Mouse (Mus musculus) stomach, postnatal 0 days (tissue): ENCODE measurements at regions not wholly inside any gene's neighbourhood (a gene's known extent, or its start where the extent isn't known, plus 50 kb on each side); places are given as distances from the start of the nearest gene placed in this dataset.
A peak's percentile ranks its signal among the peaks of the same experiment; 100 is the strongest.
"Not testable (repeated sequence)": the region's sequence is repeated elsewhere in the genome, so short reads cannot be mapped to it uniquely, and the experiment has no call there.

ENCODE experiments used
- ATAC-seq: fragments of 200-750 bp; cut with Nextera tagmentation; 2 replicates; pipeline ENCODE4 v1.8.0; 2017; ENCODE audit not compliant: low FRiP score, low TSS enrichment
- DNase-seq: peaks from one replicate; pipeline ENCODE4 v3.0.0-alpha.2; 2016; ENCODE audit warnings: low spot score
- H3K27ac ChIP-seq: fragments of 300-500 bp; sonication (generic); replicated peaks from 2 replicates; pipeline ENCODE4 v1.5.1; 2014; ENCODE audit warnings: mild to moderate bottlenecking, control low read depth
- H3K27me3 ChIP-seq: fragments of 300-500 bp; sonication (generic); 2 replicates; pipeline ENCODE4 v1.6.1; 2014; ENCODE audit warnings: low read length; ENCODE audit not compliant: control insufficient read depth, insufficient read depth
- H3K36me3 ChIP-seq: fragments of 300-500 bp; sonication (generic); 2 replicates; pipeline ENCODE4 v1.6.1; 2014; ENCODE audit warnings: low read length, mixed read lengths; ENCODE audit not compliant: control insufficient read depth, insufficient read depth
- H3K4me1 ChIP-seq: fragments of 300-500 bp; sonication (generic); replicated peaks from 2 replicates; pipeline ENCODE4 v1.6.1; 2014; ENCODE audit warnings: antibody characterized with exemption; ENCODE audit not compliant: control insufficient read depth, insufficient read depth
- H3K4me2 ChIP-seq: fragments of 300-500 bp; sonication (generic); replicated peaks from 2 replicates; pipeline ENCODE4 v1.6.1; 2014; ENCODE audit warnings: low read depth, mild to moderate bottlenecking, control low read depth, moderate library complexity
- H3K4me3 ChIP-seq: fragments of 300-500 bp; sonication (generic); 2 replicates; pipeline ENCODE4 v1.5.1; 2014; ENCODE audit warnings: low read depth, low read length, control low read depth
- H3K9ac ChIP-seq: fragments of 300-500 bp; sonication (generic); 2 replicates; pipeline ENCODE4 v1.6.1; 2014; ENCODE audit warnings: mild to moderate bottlenecking, low read length, control low read depth, mixed read lengths
- H3K9me3 ChIP-seq: fragments of 300-500 bp; sonication (generic); 2 replicates; pipeline ENCODE4 v1.6.1; 2016; ENCODE audit warnings: low read length; ENCODE audit not compliant: control insufficient read depth
- CTCF ChIP-seq: IDR thresholded peaks from 2 replicates; pipeline ENCODE4 v1.5.1; 2016; ENCODE audit warnings: antibody characterized with exemption, low read depth, mild to moderate bottlenecking, moderate library complexity
- EP300 ChIP-seq: optimal IDR thresholded peaks from 2 replicates; pipeline ENCODE3; 2016; ENCODE audit warnings: antibody characterized with exemption
- WGBS: fragments of 180-500 bp; shearing (Covaris S2); extraction: QIAGEN DNeasy Blood & Tissue Kit; methylation state at CpG from one replicate; pipeline ENCODE4 v1.1.7; 2014; 5-methylcytosine and 5-hydroxymethylcytosine counted together

DNA sequence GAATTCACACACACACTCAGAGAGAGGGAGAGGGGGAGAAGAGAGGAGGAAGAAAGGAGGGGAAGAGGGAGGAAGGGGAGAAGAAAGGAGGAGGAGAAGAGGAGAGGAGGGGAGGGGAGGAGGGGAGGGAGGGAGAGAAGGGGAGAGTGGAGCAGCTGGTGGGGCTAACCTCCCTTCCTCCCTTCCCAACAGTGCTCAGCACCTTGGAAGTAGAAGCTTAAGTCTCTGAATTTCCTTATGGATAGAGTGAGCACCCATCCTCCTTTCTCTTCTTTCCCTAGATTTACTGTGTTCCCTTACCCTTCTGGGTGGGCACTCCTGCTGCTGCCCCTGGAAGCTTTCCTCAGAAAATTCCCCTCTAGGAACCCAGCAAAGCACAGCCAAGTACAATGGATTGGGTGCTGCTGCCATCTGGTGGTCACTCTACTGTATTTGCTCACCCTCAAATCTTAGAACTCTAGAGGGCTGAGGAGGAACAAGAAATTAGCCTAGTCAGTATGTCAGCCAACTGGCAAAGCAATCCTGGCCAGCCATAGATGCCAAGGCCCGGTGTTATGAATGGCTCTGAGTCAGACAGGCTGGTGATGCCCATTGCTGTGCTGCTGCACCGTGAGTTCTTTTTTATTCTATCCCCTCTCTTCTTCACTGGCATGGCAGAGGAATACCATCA lies 119.9 kb downstream of the Zxdb start:
- H3K27me3 ChIP-seq, H3K9ac ChIP-seq, H3K4me3 ChIP-seq, H3K36me3 ChIP-seq, DNase-seq, H3K9me3 ChIP-seq, H3K4me2 ChIP-seq, H3K27ac ChIP-seq, H3K4me1 ChIP-seq: not testable (repeated sequence)
- peak; percentile 35; the same call in 1 of the 2 replicates for TF ChIP-seq CTCF
- 25% methylated on average over 2 of the region's 2 CpGs for WGBS
- ATAC-seq, result peak; percentile 40; the same call in 1 of the 2 replicates

DNA sequence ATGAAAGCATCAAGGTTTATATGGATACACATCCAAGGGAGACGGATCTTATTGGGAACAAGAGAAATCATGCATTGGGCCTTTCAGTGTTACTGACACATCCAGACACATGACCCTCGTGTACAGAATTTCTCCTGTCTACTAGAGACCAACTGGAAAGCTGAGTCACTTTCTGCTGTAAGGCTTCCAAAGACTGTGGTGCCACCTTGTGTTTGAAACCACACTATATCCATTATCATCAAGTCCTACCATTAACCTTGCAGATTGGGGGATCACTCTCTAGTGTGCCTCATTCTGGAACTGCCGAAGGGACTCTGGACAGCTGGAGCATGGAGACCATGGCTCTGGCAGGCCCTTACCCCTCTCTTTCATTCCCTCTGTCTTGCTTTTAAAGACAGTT lies 125.2 kb downstream of the Zxdb start:
- H3K36me3 ChIP-seq, H3K4me2 ChIP-seq, ATAC-seq, H3K9ac ChIP-seq, H3K27ac ChIP-seq, DNase-seq, H3K9me3 ChIP-seq, H3K4me1 ChIP-seq, H3K4me3 ChIP-seq, H3K27me3 ChIP-seq: not testable (repeated sequence)
- 50% methylated on average over 1 of the region's 3 CpGs for WGBS

DNA sequence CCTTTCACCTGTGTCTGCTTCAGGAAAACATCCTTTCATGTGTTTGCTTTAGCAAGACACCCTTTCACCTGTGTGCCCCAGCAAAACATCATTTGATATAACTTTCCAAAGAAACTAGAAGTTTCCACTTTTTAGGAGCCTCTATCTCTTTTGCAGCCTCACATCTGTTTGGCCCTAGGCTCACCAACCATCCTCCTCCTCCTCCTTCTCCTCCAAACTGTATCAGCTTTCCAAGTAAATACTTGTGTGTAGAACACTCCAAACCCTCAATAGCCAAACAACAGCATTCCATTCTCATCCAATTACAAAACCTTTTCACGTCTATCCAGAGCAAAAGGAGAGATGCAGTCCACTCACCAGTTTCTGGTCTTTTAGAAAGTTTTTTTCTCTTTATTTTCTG lies 133.1 kb downstream of the Zxdb start:
- DNase-seq, result no peak

DNA sequence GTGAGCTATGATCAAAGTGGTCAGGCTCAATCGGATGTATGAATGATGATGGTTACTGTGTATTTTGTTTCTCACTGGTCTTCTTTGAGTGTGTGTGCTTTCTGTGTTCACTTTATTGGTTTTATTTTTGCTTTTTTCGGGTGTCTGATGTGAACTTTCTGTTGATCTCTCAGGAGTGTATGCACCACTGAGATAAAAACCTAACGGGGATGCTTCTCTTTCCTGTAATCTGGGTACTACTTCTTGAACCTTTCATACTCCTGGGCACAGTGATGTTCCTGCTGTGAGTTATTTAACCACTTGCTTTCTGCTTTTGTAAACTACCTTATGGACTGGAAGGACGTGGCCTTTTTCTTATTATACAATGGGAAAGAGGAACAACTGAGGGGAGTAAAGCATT lies 133.6 kb downstream of the Zxdb start:
- DNase-seq (no peak), ATAC-seq (no peak)
- TF ChIP-seq CTCF (no peak), EP300 (no peak)
- H3K27ac ChIP-seq, result no peak overlapping the region
- no peak overlapping the region for H3K4me3 ChIP-seq
- no peaks in the 10 kb centered on the region for H3K36me3 ChIP-seq
- no peaks in the 10 kb centered on the region for H3K27me3 ChIP-seq
- H3K4me2 ChIP-seq, result no peak overlapping the region
- no peaks in the 10 kb centered on the region for H3K9me3 ChIP-seq
- 74% methylated on average over 4 of the region's 4 CpGs for WGBS
- no peaks in the 10 kb centered on the region for H3K4me1 ChIP-seq
- no peak overlapping the region for H3K9ac ChIP-seq

More for the DNA sequence above, 133.1 kb downstream of the Zxdb start:
- Histone ChIP-seq H3K4me3 (no peak overlapping the region), H3K9ac (no peak overlapping the region), H3K4me1 (no peaks in the 10 kb centered on the region), H3K36me3 (no peaks in the 10 kb centered on the region), H3K27me3 (no peaks in the 10 kb centered on the region), H3K4me2 (no peak overlapping the region), H3K9me3 (no peaks in the 10 kb centered on the region), H3K27ac (no peak overlapping the region)
- TF ChIP-seq CTCF (no peak), EP300 (no peak)
- 33% methylated on average over 1 of the region's 1 CpGs for WGBS
- ATAC-seq, result no peak

DNA sequence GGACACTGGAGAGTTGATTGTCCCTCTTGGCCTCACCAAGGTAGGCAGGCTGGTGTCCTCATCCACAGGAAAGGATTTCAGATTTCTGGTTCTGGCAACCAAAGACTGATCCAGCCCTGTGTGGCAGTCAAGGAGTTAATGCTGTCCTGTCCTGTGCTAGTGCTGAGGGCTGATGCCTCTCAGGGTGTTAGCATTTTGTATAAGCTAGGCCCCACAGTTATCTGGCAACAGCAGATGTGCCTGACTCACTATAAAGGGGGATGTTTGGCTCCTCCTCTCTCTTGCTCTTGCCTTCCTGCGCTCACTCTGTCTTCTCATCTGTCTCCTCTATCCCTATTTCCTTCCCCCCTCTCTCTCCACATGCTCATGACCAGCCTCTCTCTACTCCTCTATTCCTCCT lies 138.8 kb downstream of the Zxdb start:
- no peak overlapping the region for H3K4me3 ChIP-seq
- 33% methylated on average over 1 of the region's 1 CpGs for WGBS
- TF ChIP-seq EP300, result no peak
- no peak for TF ChIP-seq CTCF
- DNase-seq (no peak), ATAC-seq (no peak)
- H3K4me2 ChIP-seq, result no peak overlapping the region
- no peaks in the 10 kb centered on the region for H3K36me3 ChIP-seq
- no peak overlapping the region for H3K9ac ChIP-seq
- no peaks in the 10 kb centered on the region for H3K4me1 ChIP-seq
- H3K27ac ChIP-seq, result no peak overlapping the region
- no peaks in the 10 kb centered on the region for H3K27me3 ChIP-seq
- no peaks in the 10 kb centered on the region for H3K9me3 ChIP-seq

DNA sequence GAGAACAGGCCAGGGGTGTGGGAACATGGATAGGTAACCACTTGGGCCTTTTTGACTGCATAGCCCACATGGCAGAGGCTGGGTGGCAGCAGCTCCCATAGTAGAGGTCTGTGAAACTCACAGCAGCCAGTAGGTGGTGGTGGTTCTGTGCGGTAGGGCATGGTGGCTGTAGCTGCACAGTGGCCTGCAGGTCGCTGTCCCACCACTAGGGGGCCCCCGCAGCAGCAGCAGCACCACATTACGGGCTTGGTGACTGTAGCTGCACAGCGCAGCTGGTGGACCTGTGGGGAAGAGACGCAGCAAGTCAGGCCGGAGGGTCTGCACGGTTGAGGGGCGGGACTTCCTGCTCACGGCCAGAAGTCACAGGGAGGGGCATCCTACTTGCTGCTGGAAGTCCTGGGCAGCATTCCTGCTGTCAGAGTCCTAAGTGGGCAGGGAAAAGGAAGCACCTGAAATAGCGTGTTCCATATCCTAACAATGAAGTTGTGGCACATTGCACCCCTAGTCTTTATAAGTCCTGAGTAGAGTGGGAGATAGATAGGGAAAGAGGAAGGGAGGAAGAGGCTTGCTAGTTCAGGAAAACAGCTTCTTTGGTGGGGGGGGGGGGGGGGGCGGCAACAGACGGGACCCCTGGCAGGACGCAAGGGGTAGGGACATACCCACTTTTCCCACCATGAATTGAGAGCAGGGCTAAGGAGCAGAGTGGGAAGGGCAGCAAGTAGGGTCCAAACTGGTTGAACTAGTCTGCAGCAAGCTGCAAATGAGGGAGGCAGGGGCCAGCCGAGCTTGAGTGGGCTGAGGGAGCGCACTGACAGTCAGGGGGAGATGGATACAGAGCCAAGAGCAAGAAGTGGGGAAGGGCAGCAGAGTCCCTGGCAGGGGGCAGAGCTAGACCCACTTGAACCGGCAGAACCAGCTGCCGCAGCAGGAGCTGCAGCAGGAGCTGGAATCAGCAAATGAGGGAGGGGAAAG lies 141.4 kb downstream of the Zxdb start:
- DNase-seq (peak; percentile 90), ATAC-seq (peak; percentile 98)
- Histone ChIP-seq H3K27me3 (no peaks in the 10 kb centered on the region), H3K4me3 (peak overlapping the region; percentile 33), H3K9ac (no peak overlapping the region), H3K4me2 (peak overlapping the region; percentile 55), H3K36me3 (no peaks in the 10 kb centered on the region), H3K9me3 (no peaks in the 10 kb centered on the region), H3K27ac (no peak overlapping the region), H3K4me1 (no peaks in the 10 kb centered on the region)
- TF ChIP-seq EP300 (no peak), CTCF (peak; percentile 100)
- 24% methylated on average over 16 of the region's 18 CpGs for WGBS

DNA sequence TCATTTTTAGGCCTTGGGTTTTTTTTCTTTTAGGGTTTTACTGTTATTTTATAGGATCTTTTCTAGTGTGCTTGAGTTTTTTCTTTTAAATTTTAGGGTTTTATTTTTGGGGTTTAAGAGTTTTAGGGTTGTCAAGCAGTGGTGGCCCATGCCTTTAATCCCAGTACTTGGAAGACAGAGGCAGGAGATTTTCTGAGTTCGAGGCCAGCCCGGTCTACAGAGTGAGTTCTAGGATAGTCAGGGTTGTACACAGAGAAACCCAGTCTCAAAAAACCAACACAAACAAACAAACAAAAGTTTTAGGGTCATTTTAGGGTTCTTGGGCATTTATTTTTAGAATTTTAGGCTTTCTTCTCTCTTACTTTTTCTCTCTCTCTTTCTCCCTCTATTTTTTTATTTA lies 142.9 kb downstream of the Spin4 start:
- WGBS, result 94% methylated on average over 2 of the region's 2 CpGs
- not testable (repeated sequence) for ATAC-seq

More for the DNA sequence above, 142.9 kb downstream of the Spin4 start:
- H3K27me3 ChIP-seq, H3K9me3 ChIP-seq, H3K27ac ChIP-seq, H3K4me1 ChIP-seq, H3K36me3 ChIP-seq, H3K9ac ChIP-seq, H3K4me2 ChIP-seq, H3K4me3 ChIP-seq, DNase-seq: not testable (repeated sequence)
